Mouse (Mus musculus): ENCODE data around the gene Ddx55.

The Ddx55 gene

DNA sequence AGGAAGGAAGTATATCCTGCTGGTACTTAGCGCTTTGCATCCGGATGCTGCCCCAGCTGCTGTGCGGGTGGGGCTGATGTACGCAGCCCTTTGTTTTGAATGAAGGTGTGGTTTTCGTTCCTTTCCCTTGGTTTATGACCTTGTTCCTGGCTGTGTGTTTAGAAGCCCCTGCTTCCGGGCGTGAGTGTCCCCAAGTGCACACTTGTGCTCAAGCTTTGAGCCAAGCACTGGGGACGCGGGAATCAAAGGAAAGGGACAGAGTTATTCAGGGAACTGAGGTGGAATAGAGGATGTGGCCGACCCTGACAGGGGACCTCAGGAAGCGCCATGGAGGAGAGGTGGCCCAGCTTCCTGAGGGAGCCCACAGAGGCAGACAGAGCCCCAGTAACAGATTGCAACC is 62.0 kb downstream of the Ddx55 start:
- DNase-seq: peak; percentile 51

DNA sequence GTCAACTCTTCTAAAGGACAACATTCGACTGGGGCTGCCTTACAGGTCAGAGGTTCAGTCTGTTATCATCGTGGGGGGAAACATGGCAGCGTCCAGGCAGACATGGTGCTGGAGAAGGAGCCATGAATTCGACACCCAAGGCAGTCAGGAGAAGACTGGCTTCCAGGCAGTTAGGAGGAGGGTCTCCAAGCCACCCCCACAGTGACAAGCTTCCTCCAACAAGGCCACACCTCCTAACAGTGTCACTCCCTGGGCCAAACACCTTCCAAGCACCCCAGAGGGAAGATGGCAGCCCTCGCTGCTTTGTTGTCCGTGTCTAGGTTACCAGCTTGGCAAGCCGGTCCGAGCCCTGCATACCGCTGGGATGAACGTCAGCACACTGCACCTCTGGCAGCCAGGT is 66.0 kb downstream of the Ddx55 start:
- DNase-seq: no peak
